Mouse (Mus musculus): ENCODE measurements around the gene Patl2. TPM values are rescaled to one million over a fixed set of nuclear protein-coding genes. Genes with fewer than 3 reads are reported as not detected.
"Not testable (repeated sequence)": the region's sequence is repeated elsewhere in the genome, so short reads cannot be mapped to it uniquely, and the experiment has no call there.

Gene Patl2
- polyA plus RNA-seq, 1 experiment from 2014 or later: 0.04 TPM

DNA sequence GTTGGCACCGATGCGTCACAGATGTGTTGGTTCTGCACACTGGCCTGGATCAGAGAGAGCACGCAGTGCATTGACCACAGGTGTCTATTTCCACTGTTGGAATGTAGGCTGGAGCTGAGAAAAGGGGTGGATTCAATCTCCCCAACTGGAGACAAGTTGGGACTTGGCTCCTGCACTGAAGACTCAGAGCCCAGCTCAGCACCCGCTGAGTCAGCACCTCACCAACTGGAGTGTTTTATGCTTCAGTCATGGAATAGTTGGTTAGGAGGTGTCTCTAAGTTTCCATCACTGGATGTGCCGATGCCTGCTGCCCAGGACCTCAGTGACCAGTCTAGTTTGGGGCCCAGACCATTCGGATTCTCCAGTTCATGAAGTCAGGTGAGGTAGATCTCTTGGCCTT is 44.4 kb upstream of the Patl2 start:
- Histone ChIP-seq H3K4me1 (replicated peaks; ENCODE audit: insufficient read depth, low read length) (no peaks in the 10 kb centered on the region), H3K27me3 (ENCODE audit: insufficient read depth, low read length) (no peaks in the 10 kb centered on the region), H3K9ac (ENCODE audit: low read depth, low read length) (no peak overlapping the region), H3K36me3 (ENCODE audit: insufficient read depth, low read length) (no peaks in the 10 kb centered on the region), H3K9me3 (replicated peaks; ENCODE audit: low read length) (no peaks in the 10 kb centered on the region), H3K4me3 (replicated peaks; ENCODE audit: low read depth, low read length) (no peak overlapping the region), H3K27ac (no peak overlapping the region), H3K4me2 (ENCODE audit: low read length) (no peak overlapping the region)
- TF ChIP-seq CTCF (IDR thresholded peaks at IDR 0.05; ENCODE audit: low read depth): no peak
- DNase-seq (ENCODE audit: low spot score) (no peak), ATAC-seq (replicated peaks; ENCODE audit: low FRiP score, low read depth) (no peak)
- WGBS: 83% methylated on average over 6 of the region's 6 CpGs

- H3K9ac ChIP-seq (ENCODE audit: low read depth, low read length): no peak overlapping the region
- no peaks in the 10 kb centered on the region for H3K36me3 ChIP-seq (ENCODE audit: insufficient read depth, low read length)
- H3K27me3 ChIP-seq (ENCODE audit: insufficient read depth, low read length): no peaks in the 10 kb centered on the region
- H3K4me1 ChIP-seq (replicated peaks; ENCODE audit: insufficient read depth, low read length): no peaks in the 10 kb centered on the region
- no peaks in the 10 kb centered on the region for H3K9me3 ChIP-seq (replicated peaks; ENCODE audit: low read length)
- H3K27ac ChIP-seq: no peak overlapping the region
- DNase-seq (ENCODE audit: low spot score): no peak
- no peak overlapping the region for H3K4me2 ChIP-seq (ENCODE audit: low read length)
- no peak for ATAC-seq (replicated peaks; ENCODE audit: low FRiP score, low read depth)
- H3K4me3 ChIP-seq (replicated peaks; ENCODE audit: low read depth, low read length): no peak overlapping the region
- TF ChIP-seq CTCF (IDR thresholded peaks at IDR 0.05; ENCODE audit: low read depth): no peak
Observed at GRCm38 (mm10) chr2:122223654-122224053, 37.7 kb upstream of the Patl2 start.

GRCm38 (mm10) chr2:122222272-122222671 is 36.3 kb upstream of the Patl2 start:
- H3K9ac ChIP-seq (ENCODE audit: low read depth, low read length): no peak overlapping the region
- TF ChIP-seq CTCF (IDR thresholded peaks at IDR 0.05; ENCODE audit: low read depth): no peak
- no peaks in the 10 kb centered on the region for H3K9me3 ChIP-seq (replicated peaks; ENCODE audit: low read length)
- no peaks in the 10 kb centered on the region for H3K27me3 ChIP-seq (ENCODE audit: insufficient read depth, low read length)
- H3K36me3 ChIP-seq (ENCODE audit: insufficient read depth, low read length): no peaks in the 10 kb centered on the region
- H3K4me3 ChIP-seq (replicated peaks; ENCODE audit: low read depth, low read length): no peak overlapping the region
- H3K4me2 ChIP-seq (ENCODE audit: low read length): no peak overlapping the region
- DNase-seq (ENCODE audit: low spot score): no peak
- no peak overlapping the region for H3K27ac ChIP-seq
- H3K4me1 ChIP-seq (replicated peaks; ENCODE audit: insufficient read depth, low read length): no peaks in the 10 kb centered on the region
- WGBS: 77% methylated on average over 5 of the region's 5 CpGs
- ATAC-seq (replicated peaks; ENCODE audit: low FRiP score, low read depth): no peak

- Histone ChIP-seq H3K4me2 (ENCODE audit: low read length) (no peak overlapping the region), H3K9me3 (replicated peaks; ENCODE audit: low read length) (no peaks in the 10 kb centered on the region), H3K4me3 (replicated peaks; ENCODE audit: low read depth, low read length) (no peak overlapping the region), H3K27ac (no peak overlapping the region), H3K9ac (ENCODE audit: low read depth, low read length) (no peak overlapping the region), H3K27me3 (ENCODE audit: insufficient read depth, low read length) (no peaks in the 10 kb centered on the region), H3K4me1 (replicated peaks; ENCODE audit: insufficient read depth, low read length) (no peaks in the 10 kb centered on the region), H3K36me3 (ENCODE audit: insufficient read depth, low read length) (no peaks in the 10 kb centered on the region)
- no peak for ATAC-seq (replicated peaks; ENCODE audit: low FRiP score, low read depth)
- TF ChIP-seq CTCF (IDR thresholded peaks at IDR 0.05; ENCODE audit: low read depth): no peak
- WGBS: 24% methylated on average over 5 of the region's 5 CpGs
- no peak for DNase-seq (ENCODE audit: low spot score)
Observed at GRCm38 (mm10) chr2:122221798-122222197, 35.8 kb upstream of the Patl2 start.

DNA sequence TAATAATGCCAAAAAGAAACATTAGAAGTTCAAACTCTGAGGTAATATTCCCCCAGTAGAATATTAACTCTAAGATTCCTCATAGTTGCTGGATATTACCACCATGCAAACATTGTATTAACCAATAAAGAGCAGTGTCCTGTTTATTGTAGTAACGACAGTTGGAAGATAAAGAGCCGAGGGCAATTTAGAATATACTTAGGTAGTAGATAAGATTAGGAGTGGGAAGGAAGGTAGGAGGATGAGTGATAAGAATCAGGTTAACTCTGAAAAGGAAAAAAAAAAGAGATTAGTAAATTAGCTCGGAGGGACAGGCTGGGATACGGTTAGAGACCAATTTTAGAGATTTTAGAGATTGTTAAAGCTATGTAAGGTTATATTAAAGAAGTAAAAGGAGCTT is 35.4 kb upstream of the Patl2 start:
- WGBS: 58% methylated on average over 4 of the region's 4 CpGs
- no peak for ATAC-seq (replicated peaks; ENCODE audit: low FRiP score, low read depth)

GRCm38 (mm10) chr2:122218234-122218633 is 32.2 kb upstream of the Patl2 start:
- no peaks in the 10 kb centered on the region for H3K9me3 ChIP-seq (replicated peaks; ENCODE audit: low read length)
- no peaks in the 10 kb centered on the region for H3K36me3 ChIP-seq (ENCODE audit: insufficient read depth, low read length)
- H3K27ac ChIP-seq: no peak overlapping the region
- H3K4me3 ChIP-seq (replicated peaks; ENCODE audit: low read depth, low read length): no peak overlapping the region
- no peak overlapping the region for H3K9ac ChIP-seq (ENCODE audit: low read depth, low read length)
- no peaks in the 10 kb centered on the region for H3K27me3 ChIP-seq (ENCODE audit: insufficient read depth, low read length)
- ATAC-seq (replicated peaks; ENCODE audit: low FRiP score, low read depth) (no peak), DNase-seq (ENCODE audit: low spot score) (no peak)
- TF ChIP-seq CTCF (IDR thresholded peaks at IDR 0.05; ENCODE audit: low read depth): no peak
- WGBS: 37% methylated on average over 2 of the region's 2 CpGs
- no peaks in the 10 kb centered on the region for H3K4me1 ChIP-seq (replicated peaks; ENCODE audit: insufficient read depth, low read length)
- H3K4me2 ChIP-seq (ENCODE audit: low read length): no peak overlapping the region

More for the DNA sequence above, 35.4 kb upstream of the Patl2 start:
- H3K9ac ChIP-seq (ENCODE audit: low read depth, low read length): no peak overlapping the region
- no peaks in the 10 kb centered on the region for H3K36me3 ChIP-seq (ENCODE audit: insufficient read depth, low read length)
- H3K4me1 ChIP-seq (replicated peaks; ENCODE audit: insufficient read depth, low read length): no peaks in the 10 kb centered on the region
- H3K4me3 ChIP-seq (replicated peaks; ENCODE audit: low read depth, low read length): no peak overlapping the region
- TF ChIP-seq CTCF (IDR thresholded peaks at IDR 0.05; ENCODE audit: low read depth): no peak
- no peak for DNase-seq (ENCODE audit: low spot score)
- H3K4me2 ChIP-seq (ENCODE audit: low read length): no peak overlapping the region
- no peaks in the 10 kb centered on the region for H3K27me3 ChIP-seq (ENCODE audit: insufficient read depth, low read length)
- no peaks in the 10 kb centered on the region for H3K9me3 ChIP-seq (replicated peaks; ENCODE audit: low read length)
- no peak overlapping the region for H3K27ac ChIP-seq

- not testable (repeated sequence) for ATAC-seq (replicated peaks; ENCODE audit: low FRiP score, low read depth); H3K4me2 ChIP-seq (ENCODE audit: low read length); H3K4me1 ChIP-seq (replicated peaks; ENCODE audit: insufficient read depth, low read length); H3K9me3 ChIP-seq (replicated peaks; ENCODE audit: low read length); H3K4me3 ChIP-seq (replicated peaks; ENCODE audit: low read depth, low read length); H3K27me3 ChIP-seq (ENCODE audit: insufficient read depth, low read length); H3K27ac ChIP-seq; H3K9ac ChIP-seq (ENCODE audit: low read depth, low read length); DNase-seq (ENCODE audit: low spot score); H3K36me3 ChIP-seq (ENCODE audit: insufficient read depth, low read length)
- WGBS: 79% methylated on average over 4 of the region's 4 CpGs
Observed at GRCm38 (mm10) chr2:122217075-122217474, 31.1 kb upstream of the Patl2 start.

Measured in kidney, postnatal 0 days (tissue).